Mouse (Mus musculus) olfactory bulb, adult 2 months (tissue): ENCODE data around the gene Magi3.

ENCODE experiments used
- CTCF ChIP-seq: fragments of 200-500 bp; IDR thresholded peaks from 2 replicates; pipeline ENCODE4 v1.5.1; 2012; ENCODE audit warnings: low read depth, mild to moderate bottlenecking, low read length, moderate library complexity; ENCODE audit not compliant: insufficient read depth
- POLR2A ChIP-seq: fragments of 200-500 bp; IDR thresholded peaks from 2 replicates; pipeline ENCODE4 v1.6.1; 2012; ENCODE audit warnings: mild to moderate bottlenecking, low read depth, low read length, moderate library complexity; ENCODE audit not compliant: insufficient read depth

GRCm38 (mm10) chr3:104161347-104161746 is 58.8 kb downstream of the Magi3 start:
- TF ChIP-seq CTCF (no peak), POLR2A (no peak)
